Mouse (Mus musculus) liver, embryonic 11.5 days (tissue): ENCODE results near the gene Shisal1. TPM values are rescaled to one million over a fixed set of nuclear protein-coding genes. Genes with fewer than 3 reads are reported as not detected.

ENCODE experiments used
- ATAC-seq: fragments of 200-750 bp; cut with Nextera tagmentation; replicated peaks from 2 replicates; pipeline ENCODE4 v1.8.0; 2017; ENCODE audit warnings: moderate number of reproducible peaks, mild to moderate bottlenecking, moderate TSS enrichment, moderate library complexity; ENCODE audit not compliant: low FRiP score
- DNase-seq: peaks from one replicate; pipeline ENCODE4 v3.0.0-alpha.2; 2017; ENCODE audit warnings: low spot score
- H3K27ac ChIP-seq: fragments of 300-500 bp; sonication (generic); 2 replicates; pipeline ENCODE4 v1.5.1; 2014; ENCODE audit warnings: mild to moderate bottlenecking, low read depth, low read length, control low read depth
- H3K27me3 ChIP-seq: fragments of 300-500 bp; sonication (generic); replicated peaks from 2 replicates; pipeline ENCODE4 v1.6.1; 2014; ENCODE audit warnings: low read length, mixed read lengths; ENCODE audit not compliant: control insufficient read depth, insufficient read depth
- H3K36me3 ChIP-seq: fragments of 300-500 bp; sonication (generic); 2 replicates; pipeline ENCODE4 v1.6.1; 2014; ENCODE audit warnings: mild to moderate bottlenecking, low read length, moderate library complexity, mixed read lengths; ENCODE audit not compliant: control insufficient read depth, insufficient read depth
- H3K4me1 ChIP-seq: fragments of 300-500 bp; sonication (generic); replicated peaks from 2 replicates; pipeline ENCODE4 v1.6.1; 2014; ENCODE audit warnings: low read length, mixed read lengths; ENCODE audit not compliant: control insufficient read depth, insufficient read depth
- H3K4me2 ChIP-seq: fragments of 300-500 bp; sonication (generic); 2 replicates; pipeline ENCODE4 v1.6.1; 2014; ENCODE audit warnings: mild to moderate bottlenecking, control low read depth, moderate library complexity
- H3K4me3 ChIP-seq: fragments of 300-500 bp; sonication (generic); 2 replicates; pipeline ENCODE4 v1.5.1; 2014; ENCODE audit warnings: low read depth, low read length, control low read depth
- H3K9ac ChIP-seq: fragments of 300-500 bp; sonication (generic); 2 replicates; pipeline ENCODE4 v1.6.1; 2014; ENCODE audit warnings: low read depth, low read length, control low read depth
- H3K9me3 ChIP-seq: fragments of 300-500 bp; sonication (generic); 2 replicates; pipeline ENCODE4 v1.6.1; 2016; ENCODE audit warnings: low read length, inconsistent platforms, mixed read lengths; ENCODE audit not compliant: control insufficient read depth
- WGBS: fragments of 180-500 bp; shearing (Covaris S2); extraction: QIAGEN DNeasy Blood & Tissue Kit; methylation state at CpG from one replicate; pipeline ENCODE4 v1.1.7; 2014; 5-methylcytosine and 5-hydroxymethylcytosine counted together
- polyA plus RNA-seq: library from polyadenylated mRNA; unstranded; fragments of >200 nt; fragmentation: Nextera tagmentation; extraction: Ambion mirVana; gene quantifications from 2 replicates; pipeline ENCODE4 v1.2.1, GENCODE M21; 2014

The Shisal1 gene
- polyA plus RNA-seq, 1 experiment from 2014 or later = 0.25 TPM

DNA sequence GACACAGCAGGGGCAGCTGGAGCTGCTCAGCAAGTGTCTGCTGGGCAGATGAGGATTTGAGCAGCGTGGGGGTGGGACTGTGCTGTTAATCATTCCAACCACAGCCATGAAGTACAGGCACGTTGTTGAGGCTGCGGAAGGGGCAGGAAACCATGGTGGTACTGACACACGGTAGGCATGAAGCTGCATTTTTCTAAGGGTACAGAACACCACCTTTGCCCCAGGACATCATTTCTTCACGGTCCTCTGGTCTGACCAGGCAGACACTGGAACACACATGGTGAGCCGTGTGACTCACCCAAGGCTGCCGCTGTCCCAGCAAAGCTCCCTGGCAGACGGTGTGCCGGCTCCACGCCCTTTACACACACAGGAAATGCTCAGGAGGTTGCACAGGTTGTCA is 66.7 kb downstream of the Shisal1 start:
- H3K27ac ChIP-seq = no peak overlapping the region
- no peak for DNase-seq
- H3K27me3 ChIP-seq = no peaks in the 10 kb centered on the region

DNA sequence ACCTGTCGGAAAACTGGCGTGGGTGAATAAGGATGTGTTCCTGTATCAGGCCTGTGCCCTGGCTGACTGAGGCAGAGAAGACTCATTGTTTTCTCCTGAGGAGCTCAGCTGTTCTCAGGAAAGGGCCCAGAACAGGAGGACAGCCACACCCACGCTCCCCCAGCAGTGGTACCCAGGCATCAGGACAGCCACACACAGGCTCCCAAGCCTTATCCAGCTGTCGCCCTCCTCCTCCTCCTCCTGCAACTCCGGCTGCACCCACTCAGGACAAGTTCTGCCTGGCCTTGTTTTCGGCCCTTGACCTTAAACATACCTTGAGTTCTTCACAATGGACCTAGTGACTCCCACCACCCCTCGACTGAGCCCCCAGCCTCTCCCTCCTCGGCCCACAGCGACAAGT is 68.2 kb downstream of the Shisal1 start:
- Histone ChIP-seq H3K27me3 (no peaks in the 10 kb centered on the region), H3K27ac (no peak overlapping the region), H3K36me3 (no peaks in the 10 kb centered on the region), H3K9me3 (peaks cover 3% of the 10 kb centered on the region; the same call in 1 of the 2 replicates), H3K9ac (no peak overlapping the region), H3K4me2 (no peak overlapping the region), H3K4me3 (no peak overlapping the region), H3K4me1 (no peaks in the 10 kb centered on the region)
- ATAC-seq = no peak
- WGBS = 82% methylated on average over 9 of the region's 9 CpGs
- DNase-seq = no peak

More for the DNA sequence above, 66.7 kb downstream of the Shisal1 start:
- H3K4me1 ChIP-seq = no peaks in the 10 kb centered on the region
- no peaks in the 10 kb centered on the region for H3K9me3 ChIP-seq
- H3K9ac ChIP-seq = no peak overlapping the region
- H3K4me2 ChIP-seq = no peak overlapping the region
- no peak overlapping the region for H3K4me3 ChIP-seq
- no peak for ATAC-seq
- 60% methylated on average over 10 of the region's 10 CpGs for WGBS
- H3K36me3 ChIP-seq = no peaks in the 10 kb centered on the region

DNA sequence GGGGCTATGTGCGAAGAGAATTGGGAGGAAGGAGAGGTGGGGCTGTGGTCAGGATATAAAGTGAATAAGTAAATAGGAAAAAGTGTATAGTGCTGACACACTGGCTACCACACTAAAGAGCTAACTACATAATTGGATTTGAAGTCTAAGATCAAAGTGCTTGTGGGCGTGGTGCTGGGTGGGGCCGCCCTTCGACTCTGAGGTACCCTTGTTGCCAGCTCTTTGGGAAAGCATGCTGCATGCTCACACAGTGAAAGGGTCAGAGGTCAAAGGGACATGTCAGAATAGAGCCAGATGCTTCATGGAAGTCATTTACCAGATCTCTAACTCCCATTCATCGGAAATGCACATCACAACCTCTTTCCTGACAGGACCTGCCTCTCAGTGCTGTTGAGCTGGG is 74.1 kb downstream of the Shisal1 start:
- DNase-seq (no peak), ATAC-seq (no peak)
- Histone ChIP-seq H3K9me3 (peaks cover 6% of the 10 kb centered on the region; the same call in 1 of the 2 replicates), H3K27ac (no peak overlapping the region), H3K4me2 (no peak overlapping the region), H3K27me3 (no peaks in the 10 kb centered on the region), H3K9ac (no peak overlapping the region), H3K4me3 (no peak overlapping the region), H3K4me1 (no peaks in the 10 kb centered on the region), H3K36me3 (no peaks in the 10 kb centered on the region)
- 72% methylated on average over 5 of the region's 5 CpGs for WGBS

DNA sequence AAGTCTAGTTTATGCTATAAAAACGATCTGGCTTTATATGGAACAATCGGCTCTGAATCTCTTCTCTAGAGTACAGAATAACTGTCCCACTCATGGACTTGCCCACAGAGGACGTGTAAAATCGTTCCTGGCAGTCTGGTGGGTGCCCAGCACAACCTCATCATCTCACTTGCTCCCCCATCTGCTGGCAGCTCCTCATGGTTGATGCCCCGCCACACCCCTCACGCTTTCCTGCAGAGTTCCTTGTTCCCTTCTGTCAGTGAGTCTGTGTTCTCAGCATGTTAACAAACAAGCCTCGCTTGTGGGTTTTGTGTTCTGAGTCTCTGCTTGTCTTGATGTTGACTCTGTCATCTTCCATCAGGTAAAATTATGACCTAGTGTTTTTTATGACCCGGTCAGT is 79.5 kb downstream of the Shisal1 start:
- WGBS = 64% methylated on average over 8 of the region's 8 CpGs
- H3K4me3 ChIP-seq = no peak overlapping the region
- no peak overlapping the region for H3K9ac ChIP-seq
- no peak overlapping the region for H3K4me2 ChIP-seq
- ATAC-seq = no peak
- no peak for DNase-seq
- no peaks in the 10 kb centered on the region for H3K4me1 ChIP-seq
- H3K27me3 ChIP-seq = no peaks in the 10 kb centered on the region
- H3K27ac ChIP-seq = no peak overlapping the region
- H3K9me3 ChIP-seq = 0 out of 2 replicates have a peak, but pooled peaks cover 3% of the 10 kb centered on the region
- no peaks in the 10 kb centered on the region for H3K36me3 ChIP-seq

DNA sequence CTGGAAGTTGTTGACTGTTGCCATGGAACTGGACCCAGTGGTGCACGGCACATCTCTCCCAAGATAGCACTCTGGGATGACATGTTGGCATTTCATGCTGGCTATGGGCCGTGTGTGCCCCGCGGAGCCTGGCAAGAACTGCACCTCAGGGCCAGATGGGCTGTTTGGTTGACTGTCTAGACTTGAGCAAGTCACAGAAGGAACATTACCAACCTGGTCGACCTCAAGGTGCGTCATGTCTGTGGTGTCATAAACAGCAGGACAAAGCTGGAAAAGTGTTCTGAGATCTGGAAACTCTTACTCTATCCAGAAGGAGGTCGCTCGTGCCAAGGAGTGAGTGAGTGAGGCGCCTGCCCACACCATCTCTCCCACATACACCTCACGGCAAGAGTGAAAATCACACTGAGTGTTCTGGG is 80.3 kb downstream of the Shisal1 start:
- Histone ChIP-seq H3K36me3 (no peaks in the 10 kb centered on the region), H3K9ac (no peak overlapping the region), H3K4me2 (no peak overlapping the region), H3K27me3 (no peaks in the 10 kb centered on the region), H3K27ac (no peak overlapping the region), H3K9me3 (0 out of 2 replicates have a peak, but pooled peaks cover 3% of the 10 kb centered on the region), H3K4me3 (no peak overlapping the region), H3K4me1 (no peaks in the 10 kb centered on the region)
- ATAC-seq (no peak), DNase-seq (no peak)
- WGBS = 78% methylated on average over 10 of the region's 10 CpGs

DNA sequence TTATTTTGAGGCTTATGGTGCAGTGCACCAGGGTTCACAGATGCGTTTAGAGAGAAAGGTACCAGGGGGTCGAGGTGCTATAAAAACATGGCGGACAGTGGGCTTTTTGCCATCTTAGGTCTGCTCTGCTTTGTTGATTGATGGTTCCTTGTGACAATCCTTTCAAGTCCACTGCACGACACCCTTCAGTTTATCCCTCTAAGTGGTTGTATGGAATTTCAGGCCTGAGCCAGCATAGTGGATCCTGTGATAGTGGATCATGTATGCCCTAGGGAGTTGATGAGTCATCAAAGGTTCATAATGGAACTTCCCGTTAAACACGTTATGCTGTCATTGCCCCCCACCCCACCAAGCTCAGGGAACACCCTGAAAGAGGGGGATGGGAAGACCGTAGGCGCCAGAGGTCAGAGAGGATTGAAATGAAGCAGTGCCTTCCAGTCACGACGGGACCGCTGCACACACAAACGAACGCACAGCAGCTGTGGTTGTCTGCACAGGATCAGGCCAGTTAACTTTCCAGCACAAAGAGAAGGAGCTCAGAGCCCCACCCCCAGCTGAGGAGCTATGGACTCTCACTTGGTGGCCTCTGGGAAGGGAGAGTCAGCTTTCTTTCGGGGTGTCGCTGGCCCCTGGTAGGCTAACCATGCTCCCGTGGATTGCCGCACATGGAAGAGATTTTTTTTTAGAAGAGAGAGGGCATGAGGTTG is 81.1 kb downstream of the Shisal1 start:
- Histone ChIP-seq H3K27ac (no peak overlapping the region), H3K36me3 (no peaks in the 10 kb centered on the region), H3K9me3 (0 out of 2 replicates have a peak, but pooled peaks cover 3% of the 10 kb centered on the region), H3K27me3 (no peaks in the 10 kb centered on the region), H3K9ac (no peak overlapping the region), H3K4me1 (no peaks in the 10 kb centered on the region), H3K4me3 (no peak overlapping the region), H3K4me2 (no peak overlapping the region)
- ATAC-seq (no peak), DNase-seq (no peak)
- 75% methylated on average over 17 of the region's 17 CpGs for WGBS

DNA sequence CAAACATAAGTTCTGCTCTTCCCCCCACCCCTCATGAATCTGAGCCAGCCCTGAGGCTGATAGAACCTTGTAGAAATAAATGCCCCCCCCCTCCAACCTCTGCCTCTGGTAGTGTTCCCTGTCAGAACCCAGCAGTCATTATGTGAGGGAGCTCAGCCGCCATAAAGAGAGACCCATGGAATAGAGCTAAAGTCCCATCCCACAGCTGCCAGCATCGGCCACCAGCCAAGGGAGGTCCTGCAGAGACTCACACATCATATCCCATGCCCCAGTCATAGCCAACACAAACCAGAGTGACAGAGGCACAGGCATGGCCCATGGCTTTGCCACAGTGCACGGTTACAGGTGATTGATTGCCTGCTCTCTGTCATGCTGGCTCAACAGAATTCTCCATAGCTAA is 82.2 kb downstream of the Shisal1 start:
- H3K36me3 ChIP-seq = no peaks in the 10 kb centered on the region
- DNase-seq = no peak
- 0 out of 2 replicates have a peak, but pooled peaks cover 3% of the 10 kb centered on the region for H3K9me3 ChIP-seq
- ATAC-seq = no peak
- no peak overlapping the region for H3K4me2 ChIP-seq
- H3K27me3 ChIP-seq = no peaks in the 10 kb centered on the region
- no peak overlapping the region for H3K9ac ChIP-seq
- H3K4me3 ChIP-seq = no peak overlapping the region
- 80% methylated on average over 3 of the region's 3 CpGs for WGBS
- H3K4me1 ChIP-seq = no peaks in the 10 kb centered on the region
- no peak overlapping the region for H3K27ac ChIP-seq

DNA sequence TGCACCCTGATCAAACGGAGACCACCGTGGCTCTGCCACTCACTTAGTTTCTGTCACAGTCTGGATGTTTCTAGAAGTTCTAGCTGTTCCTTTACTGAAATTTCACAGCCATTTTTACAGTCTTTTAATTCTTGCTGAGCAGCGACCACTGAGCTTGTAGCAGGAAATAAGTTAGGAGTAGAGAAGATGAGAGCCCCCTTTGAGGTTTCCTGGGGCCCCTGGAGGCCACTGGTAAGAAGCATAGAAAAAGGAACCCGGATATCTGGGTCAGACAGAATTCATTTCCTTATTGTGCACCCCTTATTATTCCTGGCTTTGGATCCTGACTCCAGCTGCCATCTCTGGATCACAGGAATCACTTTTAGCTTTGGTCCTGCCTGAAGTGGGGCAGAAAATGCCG is 91.8 kb downstream of the Shisal1 start:
- H3K9me3 ChIP-seq = no peaks in the 10 kb centered on the region
- WGBS = 56% methylated on average over 5 of the region's 5 CpGs
- H3K27me3 ChIP-seq = no peaks in the 10 kb centered on the region
- DNase-seq (no peak), ATAC-seq (no peak)
- H3K4me2 ChIP-seq = no peak overlapping the region
- peaks cover 3% of the 10 kb centered on the region; the same call in 1 of the 2 replicates for H3K4me1 ChIP-seq
- H3K9ac ChIP-seq = no peak overlapping the region
- no peak overlapping the region for H3K27ac ChIP-seq
- H3K4me3 ChIP-seq = no peak overlapping the region
- H3K36me3 ChIP-seq = no peaks in the 10 kb centered on the region
